In genomic region chr13:6255728-6256496, GRCm38 (mm10) we compare ENCODE assay signal across 29 mouse cellular contexts.
DNase-seq lines count a peak whose midpoint lies in the region; ATAC-seq and TF ChIP-seq lines count a peak whose summit lies in the region.
"Had no signal": no experiment of that assay in that cellular context is flagged by ENCODE, and none has a peak within 500 bp of the region (broad histone marks: within the 10 kb centered on the region; RNA-seq: fewer than 3 reads in every experiment).

No protein-coding gene starts in this region.

- H3K4me2 ChIP-seq in kidney, embryonic 15.5 days = no peak overlapping the region
- no peak overlapping the region for H3K4me2 ChIP-seq in intestine, embryonic 16.5 days (ENCODE audit: low read depth, low read length)
- H3K4me2 ChIP-seq in stomach, postnatal 0 days (replicated peaks; ENCODE audit: low read depth) = no peak overlapping the region
- H3K4me2 ChIP-seq: heart, embryonic 12.5 days; hindbrain, embryonic 14.5 days; limb, embryonic 13.5 days; liver, embryonic 13.5 days; midbrain, embryonic 12.5 days; neural tube, embryonic 12.5 days had no signal

- H3K4me1 ChIP-seq in kidney, embryonic 15.5 days = no peaks in the 10 kb centered on the region
- no peaks in the 10 kb centered on the region for H3K4me1 ChIP-seq in intestine, embryonic 16.5 days (ENCODE audit: control insufficient read depth, insufficient read depth, low read length)
- H3K4me1 ChIP-seq in stomach, postnatal 0 days (replicated peaks; ENCODE audit: control insufficient read depth, insufficient read depth) = no peaks in the 10 kb centered on the region
- H3K4me1 ChIP-seq: liver, embryonic 13.5 days; megakaryocyte, embryonic 14.5 days; neural tube, embryonic 12.5 days had no signal

- no peak overlapping the region for H3ac ChIP-seq in C2C12 (ENCODE audit: control insufficient read depth, insufficient read length, low read depth)

- H3K27me3 ChIP-seq in kidney, embryonic 15.5 days = no peaks in the 10 kb centered on the region
- H3K27me3 ChIP-seq in C2C12 (ENCODE audit: control insufficient read depth, insufficient read depth, insufficient read length) = no peaks in the 10 kb centered on the region
- H3K27me3 ChIP-seq in intestine, embryonic 16.5 days (replicated peaks; ENCODE audit: control insufficient read depth, insufficient read depth, low read length) = no peaks in the 10 kb centered on the region
- no peaks in the 10 kb centered on the region for H3K27me3 ChIP-seq in stomach, postnatal 0 days (ENCODE audit: control insufficient read depth, insufficient read depth, low read length)
- H3K27me3 ChIP-seq: heart, embryonic 12.5 days; limb, embryonic 13.5 days; liver, embryonic 13.5 days; megakaryocyte, embryonic 14.5 days; midbrain, embryonic 12.5 days; neural tube, embryonic 12.5 days; Patski had no signal

- H3K9me3 ChIP-seq in kidney, embryonic 15.5 days (replicated peaks) = no peaks in the 10 kb centered on the region
- no peaks in the 10 kb centered on the region for H3K9me3 ChIP-seq in intestine, embryonic 16.5 days (ENCODE audit: control insufficient read depth, low read length)
- no peaks in the 10 kb centered on the region for H3K9me3 ChIP-seq in stomach, postnatal 0 days (ENCODE audit: control insufficient read depth, low read length)
- H3K9me3 ChIP-seq: heart, embryonic 12.5 days; limb, embryonic 13.5 days; liver, embryonic 13.5 days; megakaryocyte, embryonic 14.5 days; midbrain, embryonic 12.5 days; neural tube, embryonic 12.5 days had no signal

- peak; percentile 64; the same call in 1 of the 2 replicates for ATAC-seq in kidney, embryonic 15.5 days (replicated peaks; ENCODE audit: low FRiP score)
- peak; percentile 53; the same call in 1 of the 2 replicates for ATAC-seq in intestine, embryonic 16.5 days
- peak; percentile 63; the same call in 1 of the 2 replicates for ATAC-seq in stomach, postnatal 0 days (ENCODE audit: low FRiP score, low TSS enrichment)
- ATAC-seq: forebrain, embryonic 14.5 days; lung, postnatal 0 days; Patski had no signal

- no peaks in the 10 kb centered on the region for H3K79me3 ChIP-seq in C2C12 (ENCODE audit: low read depth)

- H3K4me3 ChIP-seq in kidney, embryonic 15.5 days (replicated peaks) = no peak overlapping the region
- H3K4me3 ChIP-seq in C2C12 (ENCODE audit: insufficient read depth, poor library complexity, severe bottlenecking) = no peak overlapping the region
- H3K4me3 ChIP-seq in intestine, embryonic 16.5 days (ENCODE audit: low read length) = no peak overlapping the region
- no peak overlapping the region for H3K4me3 ChIP-seq in stomach, postnatal 0 days (ENCODE audit: low read depth, low read length)
- H3K4me3 ChIP-seq: heart, adult 2 months; heart, embryonic 12.5 days; left cerebral cortex, adult 2 months; limb, embryonic 13.5 days; liver, embryonic 13.5 days; megakaryocyte, embryonic 14.5 days; midbrain, embryonic 12.5 days; myocyte; neural tube, embryonic 12.5 days had no signal

- H3K27ac ChIP-seq in kidney, embryonic 15.5 days = no peak overlapping the region
- H3K27ac ChIP-seq in intestine, embryonic 16.5 days (ENCODE audit: low read length) = no peak overlapping the region
- no peak overlapping the region for H3K27ac ChIP-seq in stomach, postnatal 0 days (replicated peaks)
- H3K27ac ChIP-seq: heart, adult 2 months; hindbrain, embryonic 14.5 days; left cerebral cortex, adult 2 months; limb, embryonic 13.5 days; liver, embryonic 13.5 days; midbrain, embryonic 12.5 days; neural tube, embryonic 12.5 days had no signal

- TF ChIP-seq CTCF in C2C12 (IDR thresholded peaks at IDR 0.05; ENCODE audit: control insufficient read depth, insufficient read depth, insufficient read length) = no peak
- no peak for TF ChIP-seq CTCF in stomach, postnatal 0 days (IDR thresholded peaks at IDR 0.05; ENCODE audit: low read depth)

- no peak for TF ChIP-seq EP300 in stomach, postnatal 0 days (optimal IDR thresholded peaks at IDR 0.05)

- no peak overlapping the region for H3K9ac ChIP-seq in kidney, embryonic 15.5 days
- H3K9ac ChIP-seq in intestine, embryonic 16.5 days (ENCODE audit: low read depth, low read length) = no peak overlapping the region
- no peak overlapping the region for H3K9ac ChIP-seq in stomach, postnatal 0 days (ENCODE audit: low read length)
- H3K9ac ChIP-seq: heart, embryonic 12.5 days; hindbrain, embryonic 14.5 days; limb, embryonic 13.5 days; liver, embryonic 13.5 days; midbrain, embryonic 12.5 days; neural tube, embryonic 12.5 days had no signal

- no peaks in the 10 kb centered on the region for H3K79me2 ChIP-seq in C2C12 (ENCODE audit: control insufficient read depth, insufficient read depth)

- H3K36me3 ChIP-seq in kidney, embryonic 15.5 days = no peaks in the 10 kb centered on the region
- H3K36me3 ChIP-seq in C2C12 (ENCODE audit: control insufficient read depth, insufficient read depth) = no peaks in the 10 kb centered on the region
- H3K36me3 ChIP-seq in intestine, embryonic 16.5 days (ENCODE audit: control insufficient read depth, insufficient read depth, low read length) = no peaks in the 10 kb centered on the region
- no peaks in the 10 kb centered on the region for H3K36me3 ChIP-seq in stomach, postnatal 0 days (ENCODE audit: control insufficient read depth, insufficient read depth, low read length)
- H3K36me3 ChIP-seq: heart, embryonic 12.5 days; limb, embryonic 13.5 days; liver, embryonic 13.5 days; midbrain, embryonic 12.5 days; neural tube, embryonic 12.5 days had no signal

- DNase-seq in kidney, postnatal 25 days = no peak
- no peak for DNase-seq in stomach, postnatal 0 days (ENCODE audit: low spot score)
- DNase-seq in heart, postnatal 4 days = no peak
- DNase-seq in gastrocnemius, adult 8-10 months (ENCODE audit: low spot score in 2 of 2) = no peak
- DNase-seq: adrenal gland, postnatal 10 days; cerebellum, adult 11 months; cerebellum, adult 9-10 months; cerebellum, postnatal 36 days; gastrocnemius, postnatal 25 days; liver, embryonic 13.5 days; lung, adult 18-20 months; lung, postnatal 4 days; right cerebral cortex, postnatal 4 days; thymus, postnatal 14 days had no signal

TF ChIP-seq in C2C12, 6 proteins besides CTCF, POLR2A, EP300 and RAD21:
- TF ChIP-seq CEBPB (IDR thresholded peaks at IDR 0.05; ENCODE audit: low read depth) = peak; percentile 81
- no peak for TF ChIP-seq MYOD1 (IDR thresholded peaks at IDR 0.05; ENCODE audit: control insufficient read depth, insufficient read length, low read depth)
